Mouse (Mus musculus): ENCODE measurements at regions not wholly inside any gene's neighbourhood (a gene's known extent, or its start where the extent isn't known, plus 50 kb on each side); places are given as distances from the start of the nearest gene placed in this dataset.

DNA sequence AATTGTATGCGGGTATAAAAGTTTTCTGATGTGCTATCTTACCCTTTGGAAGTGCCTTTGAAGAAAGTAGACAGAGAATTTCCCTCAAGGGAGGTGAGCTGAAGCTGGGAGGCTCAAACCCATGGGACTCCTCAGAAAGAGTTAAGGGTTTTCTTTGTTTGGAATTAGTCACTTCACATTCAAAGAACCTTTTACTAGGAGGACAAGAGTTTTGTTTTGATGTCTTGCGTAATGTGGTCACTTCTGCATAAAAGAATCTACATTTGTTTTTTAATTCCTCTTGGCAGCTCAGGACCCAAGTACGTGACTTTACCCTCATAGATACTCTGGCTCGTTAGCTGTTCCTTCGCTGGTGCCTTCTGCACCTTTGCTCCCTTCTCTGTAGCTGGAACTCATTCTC, 511.1 kb upstream of the Sox9 start:
- no peak for DNase-seq (ENCODE audit: low spot score)
- intact Hi-C loops (cut with DNase I), result no loop called here

DNA sequence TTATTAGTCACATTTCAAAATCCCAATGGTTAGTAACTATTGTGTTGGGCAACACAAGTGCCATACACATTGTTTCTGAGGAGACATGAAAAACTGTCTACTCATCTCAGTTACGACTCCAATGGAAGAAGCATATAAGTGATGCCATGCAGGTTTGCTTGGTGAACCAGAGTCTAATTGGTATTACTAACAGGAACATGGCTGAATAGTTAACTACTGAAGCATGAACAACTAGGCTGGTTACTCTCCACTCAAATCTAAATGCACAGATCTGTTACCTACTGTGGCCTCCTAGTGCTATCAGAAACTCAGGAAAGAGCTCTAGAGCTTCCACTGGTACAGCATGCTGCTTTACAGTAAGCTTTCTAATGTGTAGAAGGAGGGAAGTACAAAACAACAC, 503.5 kb upstream of the Sox9 start:
- no peak for DNase-seq (ENCODE audit: low spot score)
- intact Hi-C loops (cut with DNase I), result no loop called here

DNA sequence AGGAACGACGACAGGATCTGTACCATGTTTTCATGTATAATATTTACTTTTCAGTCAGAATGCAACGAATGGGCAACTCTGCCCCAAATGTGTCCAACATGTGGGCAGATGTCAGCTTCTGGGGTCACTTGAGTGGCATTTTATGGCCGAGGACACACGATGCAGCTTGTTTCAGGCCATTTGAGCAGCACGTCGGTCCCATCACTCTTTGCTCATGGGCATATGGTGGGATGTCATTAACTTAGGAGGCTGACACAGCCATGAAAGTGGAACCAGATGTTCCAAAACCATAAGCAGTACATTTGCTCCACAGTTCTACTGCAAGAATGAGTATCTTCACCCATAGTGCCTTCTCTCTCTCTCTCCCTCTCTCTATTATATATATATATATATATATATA, 499.1 kb upstream of the Sox9 start:
- no peak for DNase-seq (ENCODE audit: low spot score)
- intact Hi-C loops (cut with DNase I), result no loop called here

DNA sequence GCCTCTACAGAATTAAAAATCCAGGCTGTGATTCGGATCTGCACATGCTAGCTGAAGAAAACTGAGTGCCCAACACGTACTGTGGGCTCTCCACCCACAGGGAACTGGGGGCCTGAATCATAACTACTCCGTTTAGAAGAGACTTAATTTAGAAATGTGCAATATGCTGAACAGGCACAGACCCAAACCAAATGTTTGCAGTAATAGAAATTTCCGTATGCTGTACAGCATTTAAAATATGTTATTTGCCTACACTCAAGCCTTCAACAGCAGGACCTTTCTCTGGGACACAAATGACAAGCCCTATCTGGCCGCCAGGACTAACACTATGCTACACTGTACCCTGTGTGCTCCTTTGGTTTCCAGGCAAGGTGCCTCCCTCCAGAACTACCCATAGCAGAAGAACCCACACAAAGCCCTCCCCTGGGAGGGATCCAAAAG, 483.1 kb upstream of the Sox9 start:
- intact Hi-C loops (cut with DNase I), result no loop called here

DNA sequence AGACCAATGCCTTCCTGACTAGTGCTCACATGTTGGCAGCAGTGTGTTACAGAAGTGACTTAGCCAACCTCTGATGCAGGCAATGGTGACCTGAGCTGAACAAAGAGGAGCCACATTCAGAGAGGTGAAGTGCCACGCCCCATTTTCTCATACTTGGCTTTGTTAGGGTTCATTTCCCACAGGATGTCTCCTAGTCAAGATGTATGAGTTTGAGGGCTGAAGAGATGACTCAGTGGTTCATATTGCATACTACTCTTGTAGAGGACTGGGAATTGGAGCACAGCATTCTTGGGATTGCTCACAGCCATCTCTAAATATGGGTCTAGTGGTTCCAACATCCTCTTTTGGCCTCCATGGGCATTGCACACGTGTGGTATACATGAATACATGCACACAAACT, 478.9 kb upstream of the Sox9 start:
- intact Hi-C loops (cut with DNase I), result no loop called here

More for the DNA sequence above, 483.1 kb upstream of the Sox9 start:
- DNase-seq (ENCODE audit: low spot score), result no peak

DNA sequence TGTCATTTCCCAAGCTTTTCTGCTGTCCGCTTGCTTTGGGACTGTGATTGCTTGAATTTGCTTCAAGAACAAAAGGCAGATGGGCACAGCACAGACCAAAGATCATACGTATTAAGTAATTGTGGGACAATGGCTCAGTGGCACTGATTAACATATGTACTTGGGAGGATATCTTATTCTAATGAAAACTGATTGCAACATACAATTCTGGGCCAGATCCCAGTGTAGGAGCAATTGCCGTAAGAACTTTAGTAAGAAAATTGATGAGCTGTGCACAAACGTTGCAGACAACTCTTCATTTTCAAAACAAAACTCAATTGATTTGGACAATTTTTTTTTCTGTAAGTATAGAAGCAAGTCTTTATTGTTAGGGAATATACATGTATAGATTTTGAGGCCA, 456.2 kb upstream of the Sox9 start:
- no peak for DNase-seq (ENCODE audit: low spot score)
- intact Hi-C loops (cut with DNase I), result no loop called here

More for the DNA sequence above, 478.9 kb upstream of the Sox9 start:
- no peak for DNase-seq (ENCODE audit: low spot score)

DNA sequence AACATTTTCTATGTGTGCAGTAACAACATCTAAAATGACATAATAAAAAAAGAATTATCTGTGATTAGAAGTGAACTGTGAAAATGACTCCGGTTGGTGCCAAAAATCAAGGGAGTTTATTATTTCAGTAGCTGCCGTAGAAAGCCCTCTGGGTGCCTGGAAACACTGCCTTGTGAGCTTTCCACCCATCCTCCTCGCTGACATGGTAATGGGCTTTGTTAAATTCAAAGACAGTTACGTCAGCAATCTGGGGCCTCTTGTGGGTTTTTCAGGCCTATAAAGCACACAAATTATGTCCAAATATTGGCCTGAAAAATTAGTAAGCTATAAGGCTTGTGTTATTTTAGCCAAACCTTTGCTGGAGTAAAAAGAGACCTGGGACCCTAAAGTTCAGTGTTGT, 454.4 kb upstream of the Sox9 start:
- intact Hi-C loops (cut with DNase I), result no loop called here
- no peak for DNase-seq (ENCODE audit: low spot score)

DNA sequence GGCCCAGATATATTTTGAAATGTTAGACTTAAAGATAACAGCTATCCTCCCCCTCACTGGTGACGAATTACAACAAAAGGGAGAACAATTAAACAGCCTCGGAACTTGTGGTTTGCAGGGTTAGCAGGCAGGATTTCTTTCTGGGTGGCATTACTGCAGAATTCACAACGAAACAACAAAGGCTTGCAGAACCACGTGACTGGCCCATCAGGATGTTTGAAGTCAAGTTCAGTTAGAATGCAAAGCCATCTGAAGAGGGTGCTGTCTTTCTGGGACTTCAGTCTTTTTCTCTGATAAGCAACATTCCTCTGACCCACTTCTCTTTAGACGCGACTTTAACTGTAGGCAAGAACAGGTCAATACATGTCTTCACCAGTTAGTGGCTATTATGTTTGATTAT, 436.9 kb upstream of the Sox9 start:
- intact Hi-C loops (cut with DNase I), result no loop called here

DNA sequence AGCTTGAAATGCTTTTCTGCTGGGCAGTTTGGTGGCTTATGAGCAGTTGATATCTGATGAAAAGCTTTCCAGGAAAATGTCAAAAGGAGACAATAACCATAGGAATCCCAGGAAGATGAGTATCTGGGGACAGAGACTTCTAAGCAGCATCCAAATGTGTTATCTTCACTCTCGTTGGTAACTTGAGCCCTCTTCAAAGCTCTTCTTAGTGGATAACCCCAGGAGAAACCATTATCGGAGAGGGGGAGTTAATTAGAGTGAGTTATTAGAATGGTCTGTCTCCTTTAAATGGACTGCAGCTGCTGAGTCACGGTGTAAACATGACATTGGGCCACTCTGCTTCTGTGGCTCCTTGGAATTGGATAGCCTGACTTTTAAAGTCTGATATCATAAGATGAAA, 436.4 kb upstream of the Sox9 start:
- intact Hi-C loops (cut with DNase I), result no loop called here
- DNase-seq (ENCODE audit: low spot score), result no peak

More for the DNA sequence above, 436.9 kb upstream of the Sox9 start:
- no peak for DNase-seq (ENCODE audit: low spot score)

DNA sequence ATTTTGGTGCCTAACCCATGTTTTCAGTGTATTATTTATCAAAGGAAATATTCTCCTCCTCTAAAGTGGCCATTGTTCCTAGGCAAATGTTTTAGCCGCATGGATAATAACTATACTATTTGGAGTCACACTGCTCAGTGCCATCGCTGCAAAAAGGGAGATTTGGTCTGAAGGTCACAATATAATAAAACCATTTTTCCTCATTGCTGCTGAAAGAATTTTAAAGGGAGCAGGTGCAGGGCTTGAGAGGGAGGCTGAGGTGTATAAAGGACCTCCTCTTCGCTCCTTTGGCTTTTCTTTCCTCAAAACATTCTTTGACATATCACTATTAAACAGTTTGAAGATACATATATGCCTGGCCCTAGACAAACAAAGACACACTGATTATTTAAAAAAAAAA, 435.9 kb upstream of the Sox9 start:
- DNase-seq (ENCODE audit: low spot score), result no peak
- intact Hi-C loops (cut with DNase I), result no loop called here

DNA sequence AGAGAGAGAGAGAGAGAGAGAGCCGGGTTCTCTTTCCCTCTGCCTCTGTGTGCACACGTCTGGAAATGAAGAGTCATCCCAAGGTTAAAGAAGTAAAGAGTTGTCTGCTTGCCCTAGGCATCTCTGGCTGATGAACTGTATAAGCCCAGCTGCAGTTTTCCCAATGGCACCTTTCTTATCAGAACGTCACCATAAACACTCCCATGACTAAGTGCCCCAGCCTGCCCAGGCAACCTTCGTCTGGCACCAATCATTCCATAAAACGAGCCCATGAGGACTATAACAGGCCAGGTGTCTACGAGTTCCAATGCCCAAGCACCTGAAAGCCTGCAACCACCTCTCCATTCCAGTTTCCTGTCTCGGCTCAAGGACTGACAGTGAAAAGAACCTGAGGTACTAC, 435.5 kb upstream of the Sox9 start:
- intact Hi-C loops (cut with DNase I), result no loop called here
- DNase-seq (ENCODE audit: low spot score), result no peak

DNA sequence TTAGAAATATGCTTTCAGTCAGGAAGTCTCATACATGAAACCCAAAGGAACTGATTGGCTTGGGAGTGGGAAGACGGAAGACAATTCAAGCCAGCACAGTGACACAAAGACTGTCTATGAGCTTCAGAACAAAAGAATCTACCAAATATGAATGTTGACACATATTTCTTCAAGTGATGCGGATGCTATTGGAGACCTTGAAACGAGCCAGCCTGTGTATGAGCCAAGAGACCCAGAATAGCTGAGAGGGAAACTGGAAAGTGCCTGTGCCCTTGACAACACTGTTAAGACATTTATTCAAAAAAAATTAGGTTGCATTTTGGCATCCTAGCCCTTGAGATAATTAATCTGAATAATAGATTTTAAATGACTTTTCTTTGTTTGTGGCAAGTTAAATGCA, 426.7 kb upstream of the Sox9 start:
- intact Hi-C loops (cut with DNase I), result no loop called here
- DNase-seq (ENCODE audit: low spot score), result no peak

DNA sequence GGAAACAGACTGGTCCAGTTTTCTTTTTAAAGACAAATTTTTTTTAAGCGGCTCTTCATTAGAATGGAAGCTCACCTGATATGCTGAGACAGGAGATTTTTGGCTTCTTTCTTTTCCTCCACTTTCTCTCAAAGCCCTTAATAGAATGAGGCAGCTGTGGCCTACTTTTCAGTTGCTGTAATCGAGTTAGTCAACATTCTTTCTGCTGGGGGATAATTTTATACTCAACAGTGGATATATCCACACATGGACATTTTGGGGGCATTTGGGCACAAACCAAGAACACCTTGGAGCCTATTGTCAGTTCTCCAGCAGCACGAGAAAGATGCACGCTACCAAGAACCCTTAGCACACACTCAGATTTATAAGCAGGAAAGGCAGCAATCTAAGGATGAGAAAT, 415.3 kb upstream of the Sox9 start:
- no peak for DNase-seq (ENCODE audit: low spot score)
- intact Hi-C loops (cut with DNase I), result no loop called here

DNA sequence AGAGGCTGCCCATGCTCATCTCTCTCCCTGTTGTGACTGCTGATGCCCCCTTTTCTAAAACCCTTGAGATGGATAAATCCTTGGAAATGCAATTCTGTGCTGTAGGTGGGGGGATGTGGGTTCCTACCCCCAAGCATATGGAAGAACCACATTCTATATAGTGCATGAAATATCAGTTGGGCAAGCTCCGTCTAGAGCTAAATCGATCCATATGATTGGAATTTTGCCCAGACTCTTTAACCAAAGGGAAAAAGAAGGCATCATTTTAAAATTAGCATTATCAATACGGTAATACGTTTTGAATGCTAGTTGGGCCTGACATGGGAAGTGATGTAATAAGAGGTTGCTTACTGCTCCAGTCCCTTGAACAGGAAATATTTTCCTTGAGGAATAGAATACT, 411.1 kb upstream of the Sox9 start:
- intact Hi-C loops (cut with DNase I), result no loop called here
- DNase-seq (ENCODE audit: low spot score), result no peak

DNA sequence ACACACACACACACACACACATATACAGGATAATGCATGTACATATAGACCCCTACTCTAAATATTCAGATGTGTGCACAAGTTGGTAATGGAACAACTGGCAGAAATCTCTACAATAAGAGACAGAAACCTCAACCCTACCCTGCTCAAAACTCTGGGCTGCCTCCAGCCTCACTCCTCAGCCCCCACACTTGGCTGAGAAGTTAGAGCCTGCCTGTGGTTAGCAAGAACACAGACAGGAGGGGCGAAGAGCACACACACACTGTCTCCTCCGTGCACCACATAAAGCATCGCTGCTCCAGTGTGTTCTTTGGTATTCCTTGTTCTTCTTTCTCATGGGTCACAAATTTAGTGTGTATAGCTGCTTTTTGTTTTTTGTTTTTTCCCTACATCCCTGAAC, 382.0 kb upstream of the Sox9 start:
- intact Hi-C loops (cut with DNase I), result no loop called here
- no peak for DNase-seq (ENCODE audit: low spot score)

DNA sequence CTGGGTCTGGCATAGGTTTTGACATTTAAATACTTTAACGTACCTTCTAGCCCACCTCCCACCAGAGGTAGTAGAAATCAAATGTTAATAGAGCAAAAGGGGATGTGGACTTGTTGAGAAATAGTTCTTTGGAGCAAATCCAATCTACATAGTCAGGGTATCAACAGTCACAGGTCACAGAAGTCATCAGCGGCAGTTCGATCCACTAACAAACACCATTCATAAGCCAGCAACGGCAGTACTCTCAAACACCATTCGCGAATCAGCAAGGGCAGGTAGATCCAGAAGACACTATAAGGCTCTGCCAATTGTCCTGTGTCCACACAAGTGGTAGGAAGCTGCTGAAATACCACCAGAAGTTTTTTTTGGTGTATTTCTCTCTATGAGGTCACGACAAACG, 374.3 kb upstream of the Sox9 start:
- DNase-seq (ENCODE audit: low spot score), result no peak
- intact Hi-C loops (cut with DNase I), result no loop called here

DNA sequence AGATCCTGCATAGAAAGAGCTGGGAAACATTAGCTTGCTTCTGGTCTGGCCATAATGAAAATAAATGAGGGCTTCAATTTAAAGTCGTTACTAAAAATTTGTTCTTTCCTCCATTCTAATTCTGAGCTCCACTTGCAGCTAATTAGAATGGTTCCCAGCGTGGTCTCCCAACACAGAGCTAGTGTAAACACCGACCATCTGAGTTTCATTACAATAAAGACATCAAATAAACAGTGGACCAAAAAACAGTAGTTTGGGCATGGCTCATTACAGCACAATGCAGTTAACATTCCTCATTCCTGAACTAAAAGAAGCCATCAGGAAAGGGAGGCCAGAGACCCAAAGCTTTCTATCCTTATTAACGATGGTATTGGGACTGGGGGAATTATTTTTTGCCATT, 369.6 kb upstream of the Sox9 start:
- DNase-seq (ENCODE audit: low spot score), result no peak
- intact Hi-C loops (cut with DNase I), result no loop called here

DNA sequence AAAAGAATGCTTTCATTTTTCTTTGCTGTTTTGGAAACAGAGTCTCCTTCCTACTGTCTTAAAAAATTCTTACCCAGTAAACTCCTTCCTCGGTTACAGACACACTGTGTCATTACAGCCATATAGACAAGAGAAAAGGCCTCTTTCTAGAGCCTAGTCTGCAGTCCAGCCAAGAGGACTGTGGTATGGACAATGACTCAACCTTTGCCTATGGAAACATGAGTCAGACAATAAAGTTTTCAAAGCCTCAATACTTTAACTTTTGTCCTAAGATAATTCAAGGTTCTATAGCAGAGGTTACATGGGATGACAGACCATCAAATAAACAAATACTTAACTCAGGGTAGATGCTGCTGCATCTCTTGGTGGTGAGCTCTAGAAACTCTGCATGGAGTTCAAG, 339.4 kb upstream of the Sox9 start:
- intact Hi-C loops (cut with DNase I), result no loop called here
- no peak for DNase-seq (ENCODE audit: low spot score)

DNA sequence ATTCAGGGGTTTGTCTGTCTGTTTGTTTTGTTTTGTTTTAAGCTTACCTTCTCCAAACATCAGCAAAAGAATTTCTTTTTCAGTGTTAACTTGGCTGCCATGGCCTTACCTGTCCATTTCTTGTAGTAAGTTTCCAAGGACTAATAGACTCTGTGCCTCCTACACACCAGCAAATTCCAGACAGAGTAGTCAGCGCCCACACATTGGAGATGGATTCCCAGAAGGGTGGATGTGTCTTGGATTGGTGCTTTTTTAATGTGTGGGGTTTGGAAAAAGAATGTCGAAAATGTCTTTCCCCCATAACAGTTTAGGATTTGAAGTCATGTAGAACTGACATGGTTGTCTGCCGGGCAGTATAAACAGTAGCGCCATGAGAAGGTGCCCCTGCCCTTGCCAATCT, 338.1 kb upstream of the Sox9 start:
- intact Hi-C loops (cut with DNase I), result no loop called here
- no peak for DNase-seq (ENCODE audit: low spot score)

DNA sequence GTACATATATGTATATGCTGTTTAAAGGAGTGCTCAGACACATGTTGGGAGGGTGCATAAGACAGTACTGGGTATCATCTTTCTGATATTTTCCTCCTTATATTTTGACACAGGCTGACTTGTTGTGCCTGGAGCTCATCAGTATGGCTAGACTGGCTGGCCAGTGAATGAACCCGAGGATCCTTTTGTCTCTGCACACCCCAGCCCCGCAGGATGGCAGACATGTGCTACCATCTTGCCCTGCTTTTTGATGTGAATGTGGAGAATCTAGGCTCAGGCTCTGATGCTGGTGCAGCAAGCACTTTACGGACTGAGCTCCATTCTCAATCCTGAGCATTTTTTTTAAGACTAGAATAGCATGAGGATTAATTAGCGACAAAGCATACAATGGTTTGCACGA, 332.4 kb upstream of the Sox9 start:
- no peak for DNase-seq (ENCODE audit: low spot score)
- intact Hi-C loops (cut with DNase I), result no loop called here

DNA sequence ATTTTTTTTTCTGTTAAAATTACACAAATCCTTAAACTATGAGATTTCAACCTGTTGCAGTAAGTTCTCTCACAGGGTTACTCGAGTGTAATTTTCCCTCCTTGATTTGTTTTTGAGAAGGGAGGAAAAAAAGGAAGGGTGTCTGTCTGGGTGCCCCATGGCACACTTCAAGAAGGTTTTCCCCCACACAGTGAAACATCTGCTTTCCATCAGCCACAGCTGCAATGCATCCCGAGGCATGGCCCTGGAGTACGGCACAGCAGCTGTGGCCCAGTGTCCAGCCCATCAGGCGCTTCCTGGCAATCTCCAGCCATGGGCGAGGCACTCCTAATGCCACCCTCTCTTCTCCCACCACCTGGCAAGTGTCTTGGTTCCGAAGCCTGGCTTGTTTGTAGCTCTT, 331.8 kb upstream of the Sox9 start:
- no peak for DNase-seq (ENCODE audit: low spot score)
- intact Hi-C loops (cut with DNase I), result no loop called here

DNA sequence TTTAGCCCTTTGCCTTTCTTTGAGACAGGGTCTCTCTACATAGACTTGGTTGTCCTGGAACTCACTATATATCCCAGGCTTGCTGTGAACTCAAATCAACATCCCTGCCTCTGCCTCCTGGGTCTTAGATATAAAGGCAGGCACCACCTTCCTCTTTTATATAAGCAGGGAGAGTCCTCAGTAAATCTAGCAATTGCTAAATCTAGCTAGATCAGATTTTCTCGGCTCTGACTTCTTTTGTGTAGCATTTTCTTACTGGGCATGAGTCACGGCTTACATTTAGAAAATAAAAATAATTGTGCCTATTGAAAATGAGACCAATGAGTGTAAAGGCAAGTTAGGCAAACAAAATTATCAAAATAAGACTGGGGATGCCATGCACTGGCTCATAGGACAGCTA, 323.9 kb upstream of the Sox9 start:
- no peak for DNase-seq (ENCODE audit: low spot score)
- intact Hi-C loops (cut with DNase I), result no loop called here

DNA sequence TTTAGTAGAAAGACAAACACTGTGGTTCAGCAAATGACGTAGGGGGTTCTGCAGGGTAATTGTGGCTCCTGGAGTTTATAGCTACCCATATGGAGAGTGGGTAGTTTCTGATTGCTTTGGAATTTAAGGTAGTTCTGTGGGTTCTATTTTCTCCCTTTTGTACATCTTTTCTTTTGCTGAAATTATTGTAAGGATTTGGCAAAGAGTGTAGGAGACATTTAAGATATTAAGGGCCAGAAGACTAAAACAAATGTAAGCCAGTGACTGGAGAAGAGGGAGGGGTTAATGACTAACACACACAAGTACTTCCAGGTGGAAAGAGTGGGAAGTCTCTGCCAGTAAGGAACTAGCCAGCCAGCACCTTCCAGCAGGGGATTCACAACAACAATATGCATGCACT, 318.9 kb upstream of the Sox9 start:
- intact Hi-C loops (cut with DNase I), result no loop called here

More for the DNA sequence above, 318.9 kb upstream of the Sox9 start:
- no peak for DNase-seq (ENCODE audit: low spot score)
